Mouse (Mus musculus) kidney, postnatal 0 days (tissue): ENCODE data around the gene Ugt1a10. TPM values are rescaled to one million over a fixed set of nuclear protein-coding genes. Genes with fewer than 3 reads are reported as not detected.

ENCODE experiments used
- ATAC-seq: fragments of 200-750 bp; cut with Nextera tagmentation; replicated peaks from 2 replicates; pipeline ENCODE4 v1.8.0; 2017; ENCODE audit warnings: low read depth, moderate number of reproducible peaks, moderate TSS enrichment, moderate library complexity; ENCODE audit not compliant: low FRiP score
- DNase-seq: peaks from one replicate; pipeline ENCODE4 v3.0.0-alpha.2; 2016; ENCODE audit warnings: low spot score
- H3K27ac ChIP-seq: fragments of 300-500 bp; sonication (generic); 2 replicates; pipeline ENCODE4 v1.5.1; 2014; ENCODE audit warnings: mild to moderate bottlenecking
- H3K27me3 ChIP-seq: fragments of 300-500 bp; sonication (generic); 2 replicates; pipeline ENCODE4 v1.6.1; 2014; ENCODE audit warnings: low read length, mixed read lengths; ENCODE audit not compliant: insufficient read depth
- H3K36me3 ChIP-seq: fragments of 300-500 bp; sonication (generic); 2 replicates; pipeline ENCODE4 v1.6.1; 2014; ENCODE audit warnings: low read length, mixed read lengths; ENCODE audit not compliant: insufficient read depth
- H3K4me1 ChIP-seq: fragments of 300-500 bp; sonication (generic); replicated peaks from 2 replicates; pipeline ENCODE4 v1.6.1; 2014; ENCODE audit warnings: antibody characterized with exemption, low read length, mixed read lengths; ENCODE audit not compliant: insufficient read depth
- H3K4me2 ChIP-seq: fragments of 300-500 bp; sonication (generic); 2 replicates; pipeline ENCODE4 v1.6.1; 2014; ENCODE audit warnings: mild to moderate bottlenecking, low read length, moderate library complexity, mixed read lengths
- H3K4me3 ChIP-seq: fragments of 300-500 bp; sonication (generic); replicated peaks from 2 replicates; pipeline ENCODE4 v1.5.1; 2014; ENCODE audit warnings: low read depth, low read length
- H3K9ac ChIP-seq: fragments of 300-500 bp; sonication (generic); 2 replicates; pipeline ENCODE4 v1.6.1; 2014; ENCODE audit warnings: low read depth, low read length
- H3K9me3 ChIP-seq: fragments of 300-500 bp; sonication (generic); replicated peaks from 2 replicates; pipeline ENCODE4 v1.6.1; 2016; ENCODE audit warnings: low read length, inconsistent platforms, mixed read lengths
- CTCF ChIP-seq: IDR thresholded peaks from 2 replicates; pipeline ENCODE4 v1.5.1; 2016; ENCODE audit warnings: antibody characterized with exemption, low read depth, mild to moderate bottlenecking, moderate library complexity
- WGBS: fragments of 180-500 bp; shearing (Covaris S2); extraction: QIAGEN DNeasy Blood & Tissue Kit; methylation state at CpG from one replicate; pipeline ENCODE4 v1.1.7; 2014; 5-methylcytosine and 5-hydroxymethylcytosine counted together
- polyA plus RNA-seq: library from polyadenylated mRNA; unstranded; fragments of >200 nt; fragmentation: Nextera tagmentation; extraction: Ambion mirVana; gene quantifications from 2 replicates; pipeline ENCODE4 v1.2.1, GENCODE M21; 2015

Gene Ugt1a10
- polyA plus RNA-seq = 52.3 and 54.5 TPM in 2 replicates

DNA sequence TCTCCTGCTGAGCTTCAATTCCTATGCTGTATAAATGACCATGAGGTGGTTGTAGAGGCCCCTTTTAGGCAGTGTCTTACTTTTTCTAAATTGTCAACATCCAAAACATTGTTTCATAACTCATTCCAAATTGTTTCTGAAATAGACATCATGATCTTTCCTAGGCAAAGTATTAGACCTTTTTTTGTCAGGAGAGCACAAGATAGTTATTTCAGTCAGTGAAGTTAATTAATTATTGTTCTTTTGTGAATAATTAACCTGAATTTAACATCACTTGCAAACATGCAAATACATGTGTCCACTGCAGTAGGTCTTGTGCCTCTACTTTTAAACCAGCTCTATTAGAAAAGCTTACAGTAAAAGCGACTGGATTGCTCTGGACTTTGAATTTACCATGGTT is at the start of gene Ugt1a10:
Gene Ugt1a10 (plus strand): TSS at position 301 of the 400 bp plus-strand sequence.
- no peaks in the 10 kb centered on the region for H3K9me3 ChIP-seq
- ATAC-seq = no peak
- no peak within 1 kb of the TSS for H3K9ac ChIP-seq
- WGBS = 54% methylated on average over 1 of the region's 1 CpGs
- no peak within 1 kb of the TSS for H3K27ac ChIP-seq
- H3K27me3 ChIP-seq = no peaks in the 10 kb centered on the region
- no peaks in the 10 kb centered on the region for H3K36me3 ChIP-seq
- H3K4me3 ChIP-seq = no peak within 1 kb of the TSS
- no peaks in the 10 kb centered on the region for H3K4me1 ChIP-seq
- no peak within 1 kb of the TSS for H3K4me2 ChIP-seq
- no peak for TF ChIP-seq CTCF
- no peak for DNase-seq

DNA sequence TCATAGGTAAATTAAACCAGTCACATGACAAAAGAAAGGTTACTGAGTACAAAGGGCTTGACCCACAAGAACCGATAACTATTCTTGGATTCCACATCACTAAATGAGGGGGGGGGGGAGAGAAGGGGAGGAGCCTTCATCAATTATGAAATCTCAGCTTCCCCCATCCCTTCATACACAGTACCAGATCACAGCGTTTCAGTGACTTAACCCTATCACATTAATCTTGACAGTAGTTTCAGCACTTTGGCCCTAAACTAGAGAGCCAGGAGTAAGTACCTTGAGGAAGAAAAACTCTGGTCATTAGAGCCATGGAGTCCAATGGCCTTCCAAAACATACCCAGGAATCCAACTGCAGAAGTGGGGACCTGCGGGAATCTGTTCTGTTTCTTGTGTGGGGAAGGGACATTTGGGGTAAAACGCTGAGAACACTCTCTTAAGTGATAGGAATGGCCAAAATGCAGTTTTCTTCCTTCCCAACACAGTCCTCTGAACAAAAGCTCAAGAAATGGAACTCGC is 47.4 kb upstream of the Ugt1a10 start:
- DNase-seq (peak; percentile 44), ATAC-seq (0 out of 2 replicates have a peak, but pooled peaks have one; percentile 47)
- peak overlapping the region; percentile 80 for H3K4me2 ChIP-seq
- H3K36me3 ChIP-seq = peaks cover 7% of the 10 kb centered on the region; the same call in 1 of the 2 replicates
- peak overlapping the region; percentile 71 for H3K4me3 ChIP-seq
- 0% methylated on average over 5 of the region's 5 CpGs for WGBS
- peak overlapping the region; percentile 94 for H3K9ac ChIP-seq
- peak overlapping the region; percentile 93 for H3K27ac ChIP-seq
- no peaks in the 10 kb centered on the region for H3K27me3 ChIP-seq
- no peaks in the 10 kb centered on the region for H3K9me3 ChIP-seq
- H3K4me1 ChIP-seq = 0 out of 2 replicates have a peak, but pooled peaks cover 8% of the 10 kb centered on the region
- no peak for TF ChIP-seq CTCF

DNA sequence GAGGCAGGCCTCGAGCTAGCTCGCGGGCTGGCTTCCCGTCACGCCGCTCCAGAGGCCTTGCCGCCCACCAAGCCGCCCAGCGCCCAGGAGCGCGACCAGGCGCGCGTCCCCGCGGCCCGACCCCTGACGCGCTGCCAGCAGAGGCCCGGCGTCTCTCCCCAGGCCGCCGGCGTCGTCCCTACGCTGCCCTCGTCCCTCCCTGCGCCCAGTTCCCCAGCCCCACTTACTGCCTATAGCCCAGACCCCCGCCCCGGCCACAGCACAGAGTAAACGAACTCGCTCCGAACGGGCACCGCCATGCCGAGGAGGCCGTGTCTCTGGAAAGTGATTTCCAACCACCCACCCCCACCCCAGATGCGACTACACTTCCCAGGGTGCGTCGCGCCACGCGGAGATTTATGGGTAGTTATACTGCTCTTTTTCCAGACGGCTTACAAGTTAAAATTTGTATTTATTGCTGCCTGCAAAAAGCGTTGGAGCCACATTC is 46.9 kb upstream of the Ugt1a10 start, which contains the start of gene Usp40:
Gene Usp40 (minus strand): TSS at position 341 of the 487 bp plus-strand sequence.
- WGBS = under 1% methylated on average over 45 of the region's 45 CpGs
- 0 out of 2 replicates have a peak, but pooled peaks cover 8% of the 10 kb centered on the region for H3K4me1 ChIP-seq

DNA sequence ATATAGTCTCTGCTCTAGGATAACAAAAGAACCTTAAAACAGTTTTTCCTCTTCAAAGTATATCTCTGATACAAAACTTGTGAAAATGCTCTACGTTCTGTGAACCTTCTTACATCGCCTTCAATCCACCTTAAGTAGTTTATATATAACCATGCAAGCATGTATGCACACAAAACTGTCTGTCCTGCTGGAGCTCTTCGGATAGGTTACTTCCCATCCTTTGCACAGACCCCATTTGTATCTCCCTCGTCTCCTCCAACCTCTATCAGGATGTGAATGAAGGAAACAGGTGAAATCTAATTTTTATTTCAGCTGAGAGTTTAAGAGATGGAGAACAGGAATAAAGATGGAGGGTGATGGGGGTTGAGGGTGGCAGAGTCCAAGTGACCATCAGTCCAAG is 46.5 kb upstream of the Ugt1a10 start:
- H3K27ac ChIP-seq = peak overlapping the region; percentile 93; the same call in 1 of the 2 replicates
- peaks cover 5% of the 10 kb centered on the region; the same call in 1 of the 2 replicates for H3K36me3 ChIP-seq
- H3K4me3 ChIP-seq = peak overlapping the region; percentile 71
- 0 out of 2 replicates have a peak, but pooled peaks cover 8% of the 10 kb centered on the region for H3K4me1 ChIP-seq
- no peaks in the 10 kb centered on the region for H3K27me3 ChIP-seq
- WGBS = 42% methylated on average over 4 of the region's 4 CpGs
- H3K4me2 ChIP-seq = peak overlapping the region; percentile 80
- no peak for ATAC-seq
- no peaks in the 10 kb centered on the region for H3K9me3 ChIP-seq
- H3K9ac ChIP-seq = peak overlapping the region; percentile 94; the same call in 1 of the 2 replicates
- no peak for DNase-seq
- no peak for TF ChIP-seq CTCF

More for the DNA sequence above, 46.9 kb upstream of the Ugt1a10 start, which contains the start of gene Usp40:
- Histone ChIP-seq H3K27me3 (no peaks in the 10 kb centered on the region), H3K9ac (peak within 1 kb of the TSS; percentile 94), H3K27ac (peak within 1 kb of the TSS; percentile 93), H3K9me3 (no peaks in the 10 kb centered on the region), H3K36me3 (peaks cover 7% of the 10 kb centered on the region; the same call in 1 of the 2 replicates), H3K4me2 (peak within 1 kb of the TSS; percentile 80), H3K4me3 (peak within 1 kb of the TSS; percentile 71)
- no peak for TF ChIP-seq CTCF
- ATAC-seq (peak; percentile 92), DNase-seq (peak; percentile 89)

DNA sequence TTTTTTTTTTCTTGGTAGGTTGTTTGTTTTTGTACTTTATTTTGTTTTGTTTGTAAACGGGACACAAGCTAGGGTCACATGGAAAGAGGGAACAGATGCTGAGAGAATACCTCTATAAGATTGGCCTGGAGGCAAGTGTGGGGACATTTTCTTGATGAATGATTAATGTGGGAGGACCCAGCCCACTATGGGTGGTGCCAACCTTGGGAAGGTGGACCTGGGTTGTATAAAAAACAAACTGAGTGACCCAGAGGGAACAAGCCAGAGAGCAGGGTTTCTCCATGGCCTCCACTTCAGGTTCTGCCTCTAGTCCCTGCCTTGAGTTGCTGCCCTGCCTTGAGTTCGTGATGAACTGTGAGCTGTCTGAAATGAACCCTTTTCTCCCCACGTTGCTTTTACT is 45.7 kb upstream of the Ugt1a10 start:
- WGBS = 67% methylated on average over 3 of the region's 3 CpGs
- 0 out of 2 replicates have a peak, but pooled peaks cover 8% of the 10 kb centered on the region for H3K4me1 ChIP-seq
- DNase-seq = no peak
- H3K27ac ChIP-seq = no peak overlapping the region
- H3K9me3 ChIP-seq = no peaks in the 10 kb centered on the region
- TF ChIP-seq CTCF = no peak
- H3K9ac ChIP-seq = no peak overlapping the region
- H3K4me3 ChIP-seq = no peak overlapping the region
- no peak overlapping the region for H3K4me2 ChIP-seq
- H3K36me3 ChIP-seq = 0 out of 2 replicates have a peak, but pooled peaks cover 3% of the 10 kb centered on the region
- no peak for ATAC-seq
- H3K27me3 ChIP-seq = no peaks in the 10 kb centered on the region

DNA sequence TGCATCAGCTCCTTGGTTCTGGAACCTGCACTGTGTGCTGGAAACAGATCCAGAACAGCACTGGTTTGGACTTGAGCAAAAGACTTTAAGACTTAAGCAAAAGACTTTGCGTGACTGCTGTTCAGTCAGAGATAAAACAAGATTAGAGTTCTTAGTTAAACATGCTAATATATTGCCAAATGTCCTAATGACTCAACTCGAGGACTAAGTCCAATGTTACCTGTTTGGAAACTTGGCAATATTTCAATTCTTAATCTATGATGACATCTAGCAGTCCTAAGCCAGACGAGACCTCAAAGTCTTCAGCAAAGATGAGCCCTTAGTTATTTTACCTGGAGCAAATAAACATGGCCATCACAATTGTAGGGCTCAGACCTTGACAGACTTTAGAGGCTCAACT is 41.5 kb upstream of the Ugt1a10 start:
- Histone ChIP-seq H3K4me1 (no peaks in the 10 kb centered on the region), H3K4me2 (no peak overlapping the region), H3K27ac (no peak overlapping the region), H3K9ac (no peak overlapping the region), H3K36me3 (no peaks in the 10 kb centered on the region), H3K27me3 (no peaks in the 10 kb centered on the region), H3K9me3 (no peaks in the 10 kb centered on the region), H3K4me3 (no peak overlapping the region)
- WGBS = 75% methylated on average over 3 of the region's 3 CpGs
- no peak for TF ChIP-seq CTCF
- ATAC-seq (no peak), DNase-seq (no peak)
